Mouse (Mus musculus) ES-Bruce4 (cell line): ENCODE results near the gene Prrc2c. TPM values are rescaled to one million over a fixed set of nuclear protein-coding genes. Genes with fewer than 3 reads are reported as not detected.
"Not testable (repeated sequence)": the region's sequence is repeated elsewhere in the genome, so short reads cannot be mapped to it uniquely, and the experiment has no call there.

Experiments used
- H3K27ac ChIP-seq: 2 replicates; pipeline ENCODE4 v1.5.1; 2012; ENCODE audit warnings: low read length, inconsistent platforms; ENCODE audit not compliant: insufficient read depth
- H3K27me3 ChIP-seq: 2 replicates; pipeline ENCODE4 v1.6.1; 2012; ENCODE audit warnings: mild to moderate bottlenecking, low read length, inconsistent platforms; ENCODE audit not compliant: control insufficient read depth, poor library complexity, insufficient read depth, severe bottlenecking
- H3K36me3 ChIP-seq: 2 replicates; pipeline ENCODE4 v1.6.1; 2012; ENCODE audit warnings: inconsistent platforms, mild to moderate bottlenecking, low read length, moderate library complexity; ENCODE audit not compliant: control insufficient read depth, poor library complexity, insufficient read depth, severe bottlenecking
- H3K4me1 ChIP-seq: one replicate; pipeline ENCODE4 v1.8.1; 2011; ENCODE audit warnings: low read length; ENCODE audit not compliant: control insufficient read depth, insufficient read depth
- H3K4me3 ChIP-seq: 2 replicates; pipeline ENCODE4 v1.5.1; 2011; ENCODE audit warnings: low read depth, mild to moderate bottlenecking, low read length
- H3K9ac ChIP-seq: 2 replicates; pipeline ENCODE4 v1.6.1; 2012; ENCODE audit warnings: low read depth, mild to moderate bottlenecking, inconsistent platforms; ENCODE audit not compliant: poor library complexity, severe bottlenecking
- H3K9me3 ChIP-seq: replicated peaks from 2 replicates; pipeline ENCODE4 v1.6.1; 2012; ENCODE audit warnings: mild to moderate bottlenecking, low read length, inconsistent platforms; ENCODE audit not compliant: control insufficient read depth, poor library complexity, insufficient read depth, severe bottlenecking
- CTCF ChIP-seq: IDR thresholded peaks from one replicate; pipeline ENCODE4 v1.8.1; 2011; ENCODE audit warnings: low read depth, low read length
- EP300 ChIP-seq: IDR thresholded peaks from 2 replicates; pipeline ENCODE4 v1.6.1; 2011; ENCODE audit warnings: low read depth, low read length; ENCODE audit not compliant: insufficient read depth
- POLR2A ChIP-seq: IDR thresholded peaks from one replicate; pipeline ENCODE4 v1.8.1; 2011; ENCODE audit warnings: low read length; ENCODE audit not compliant: insufficient read depth
- polyA plus RNA-seq: library from polyadenylated mRNA; stranded (reverse); fragments of >200 nt; gene quantifications from 2 replicates; pipeline ENCODE4 v1.2.4, GENCODE M21; 2011; ENCODE audit warnings: low read depth; ENCODE audit not compliant: missing spikeins, insufficient read depth, insufficient read length

Prrc2c gene
- 354 and 366 TPM in 2 replicates for polyA plus RNA-seq

DNA sequence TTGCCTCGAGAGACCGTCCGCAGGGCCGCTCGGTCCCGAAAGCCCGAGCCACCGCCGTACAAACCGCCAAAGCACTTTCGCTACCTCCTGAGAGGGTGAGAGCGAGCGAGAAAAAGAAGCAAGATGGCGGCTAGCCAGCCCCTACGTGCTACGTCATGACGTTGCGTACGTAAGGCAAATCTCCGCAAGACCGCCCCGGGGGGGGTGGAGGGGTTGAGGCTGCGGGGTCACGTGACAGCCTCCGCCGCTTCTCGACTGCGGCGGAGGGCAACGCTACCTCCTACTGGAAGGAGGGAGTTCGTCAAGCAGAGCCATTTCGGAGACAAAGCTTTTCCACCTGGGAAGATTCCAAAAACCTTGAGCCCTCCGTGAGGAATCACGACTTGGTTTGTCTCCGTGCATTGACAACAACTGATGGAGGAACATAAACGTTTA, at the start of gene Prrc2c:
TSS of gene Prrc2c (minus strand) at position 156 of the 435 bp plus-strand sequence.
- H3K4me3 ChIP-seq: peak within 1 kb of the TSS; percentile 85
- no peak for TF ChIP-seq EP300
- TF ChIP-seq POLR2A: peak; percentile 33
- peak; percentile 21 for TF ChIP-seq CTCF
- H3K36me3 ChIP-seq: peaks cover 11% of the 10 kb centered on the region
- H3K27me3 ChIP-seq: no peaks in the 10 kb centered on the region
- H3K4me1 ChIP-seq: no peaks in the 10 kb centered on the region
- peak within 1 kb of the TSS; percentile 91 for H3K9ac ChIP-seq
- no peaks in the 10 kb centered on the region for H3K9me3 ChIP-seq
- H3K27ac ChIP-seq: peak within 1 kb of the TSS; percentile 36; the same call in 1 of the 2 replicates

DNA sequence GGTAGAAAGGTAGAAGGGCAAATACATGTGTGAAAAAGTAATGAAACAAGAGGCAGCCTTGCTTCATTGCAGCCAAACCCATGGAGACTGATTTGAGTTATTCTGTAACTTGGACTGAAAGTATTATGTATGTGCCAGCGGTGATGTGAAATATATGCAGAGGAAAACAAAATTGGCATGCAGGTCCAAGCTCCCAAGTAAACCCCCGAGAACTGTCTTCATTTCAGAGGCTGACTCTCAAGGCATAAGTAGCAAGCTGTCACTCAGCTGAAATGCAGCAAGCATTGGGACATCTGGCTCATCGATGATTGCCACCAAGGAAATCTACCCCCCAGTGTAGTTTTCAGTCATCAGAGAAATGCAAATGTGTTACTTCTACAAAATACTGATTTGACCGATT, 44.9 kb upstream of the Prrc2c start:
- H3K9me3 ChIP-seq: no peaks in the 10 kb centered on the region
- no peak overlapping the region for H3K4me3 ChIP-seq
- no peak overlapping the region for H3K27ac ChIP-seq
- H3K27me3 ChIP-seq: no peaks in the 10 kb centered on the region; the same call in 1 of the 2 replicates
- no peak overlapping the region for H3K9ac ChIP-seq
- no peak for TF ChIP-seq EP300
- H3K4me1 ChIP-seq: no peaks in the 10 kb centered on the region
- H3K36me3 ChIP-seq: no peaks in the 10 kb centered on the region

DNA sequence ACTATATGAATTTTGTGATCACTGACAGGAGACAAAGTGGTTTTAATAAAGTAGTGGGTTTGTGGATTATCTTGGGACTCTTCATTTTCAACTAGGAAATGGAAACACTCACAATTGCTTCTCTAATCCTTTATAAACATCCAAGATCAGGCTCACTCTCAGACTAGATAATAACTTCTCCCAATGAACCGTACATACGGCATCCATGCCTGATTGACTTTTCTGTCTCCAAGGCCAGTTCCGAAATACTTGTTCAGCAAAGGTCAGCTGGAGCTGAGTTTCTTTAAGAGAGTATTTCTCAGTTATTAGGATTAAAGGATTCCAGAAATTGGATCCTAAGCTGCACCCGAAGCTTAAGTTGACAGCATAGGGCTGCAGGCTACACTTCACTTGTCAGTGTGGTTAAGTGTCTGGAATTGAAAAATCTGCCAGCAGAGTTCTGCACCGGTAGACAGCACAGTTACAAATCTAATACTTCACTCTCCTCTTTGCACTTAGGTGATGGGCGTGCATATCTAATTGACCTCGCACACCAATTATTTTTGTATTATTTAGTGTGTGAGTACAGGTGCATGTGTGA, 43.4 kb upstream of the Prrc2c start:
- H3K27me3 ChIP-seq: no peaks in the 10 kb centered on the region; the same call in 1 of the 2 replicates
- H3K36me3 ChIP-seq: no peaks in the 10 kb centered on the region
- no peaks in the 10 kb centered on the region for H3K4me1 ChIP-seq
- no peaks in the 10 kb centered on the region for H3K9me3 ChIP-seq
- H3K27ac ChIP-seq: no peak overlapping the region
- TF ChIP-seq POLR2A (no peak), EP300 (no peak), CTCF (no peak)
- no peak overlapping the region for H3K4me3 ChIP-seq
- H3K9ac ChIP-seq: no peak overlapping the region

DNA sequence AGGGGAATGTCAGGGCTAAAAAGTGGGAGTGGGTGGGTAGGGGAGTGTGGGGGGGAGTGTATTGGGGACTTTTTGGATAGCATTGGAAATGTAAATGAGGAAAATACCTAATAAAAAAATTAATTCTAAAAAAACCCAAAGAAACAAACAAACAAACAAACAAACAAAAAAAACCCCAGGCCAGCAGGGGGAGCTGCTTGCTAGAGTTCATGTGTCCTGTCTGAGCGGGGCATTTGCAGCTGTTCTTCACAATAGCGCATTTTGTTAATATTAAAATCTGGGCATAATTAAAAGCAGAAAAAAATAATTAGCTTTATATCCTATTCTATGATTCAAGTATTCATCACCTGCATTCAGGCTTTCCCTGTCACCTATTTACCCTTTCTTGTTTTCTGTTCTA, 40.7 kb upstream of the Prrc2c start:
- H3K36me3 ChIP-seq, H3K4me3 ChIP-seq, H3K9ac ChIP-seq, H3K9me3 ChIP-seq, H3K27ac ChIP-seq, H3K4me1 ChIP-seq, H3K27me3 ChIP-seq: not testable (repeated sequence)

DNA sequence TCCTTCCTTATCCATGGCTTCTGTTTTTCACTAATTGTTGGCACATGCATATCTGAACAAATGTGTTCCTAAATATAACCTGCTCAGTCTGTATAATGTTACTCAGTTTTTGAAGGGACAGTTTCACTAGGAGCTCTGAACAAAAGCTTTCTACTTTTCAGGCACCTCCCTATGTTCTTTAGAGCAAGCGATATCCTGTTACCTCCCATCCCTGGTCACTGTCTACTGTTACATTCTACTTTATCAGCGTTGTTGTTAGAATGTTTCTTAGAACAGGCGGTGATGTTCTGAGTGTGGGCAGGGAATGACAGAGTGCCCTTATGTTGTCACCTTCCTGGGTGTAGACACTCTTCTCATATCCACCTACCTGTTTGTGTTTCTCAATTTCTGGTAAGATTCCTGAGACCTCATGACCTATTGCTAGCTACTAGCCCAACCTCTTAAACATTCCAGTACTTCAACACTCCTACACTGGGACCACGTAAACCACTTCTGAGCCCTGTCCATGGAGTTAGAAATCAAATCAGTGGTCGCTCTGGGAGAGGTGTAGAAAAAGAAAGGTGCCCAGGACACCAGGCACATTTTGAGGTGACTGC, 37.7 kb upstream of the Prrc2c start:
- Histone ChIP-seq H3K27me3 (no peaks in the 10 kb centered on the region), H3K9ac (no peak overlapping the region), H3K27ac (no peak overlapping the region), H3K9me3 (no peaks in the 10 kb centered on the region; the same call in 1 of the 2 replicates), H3K4me3 (no peak overlapping the region), H3K36me3 (no peaks in the 10 kb centered on the region), H3K4me1 (no peaks in the 10 kb centered on the region)
- TF ChIP-seq CTCF (no peak), POLR2A (no peak), EP300 (no peak)

DNA sequence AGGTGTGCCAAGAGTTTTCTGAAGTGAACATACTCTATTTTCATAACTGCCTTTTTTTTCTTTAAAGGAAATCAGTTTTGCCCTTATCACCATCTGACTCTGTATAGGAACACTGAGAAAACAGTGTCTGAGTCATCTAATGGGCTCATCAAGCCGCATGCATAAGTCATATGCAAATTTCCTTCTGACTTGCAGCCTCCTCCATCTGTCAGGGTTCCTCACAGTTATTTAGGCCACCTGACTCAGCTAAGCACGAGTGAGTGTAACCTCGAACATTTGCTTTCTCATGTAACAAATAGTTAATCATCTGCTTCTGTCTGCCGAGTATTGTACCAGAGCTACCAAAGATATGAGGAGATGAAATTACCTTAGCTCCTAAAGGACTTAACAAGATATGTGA, 33.3 kb upstream of the Prrc2c start:
- Histone ChIP-seq H3K4me1 (no peaks in the 10 kb centered on the region), H3K4me3 (no peak overlapping the region), H3K27me3 (no peaks in the 10 kb centered on the region), H3K27ac (no peak overlapping the region), H3K9ac (no peak overlapping the region), H3K36me3 (no peaks in the 10 kb centered on the region), H3K9me3 (no peaks in the 10 kb centered on the region; the same call in 1 of the 2 replicates)
- TF ChIP-seq EP300 (no peak), CTCF (no peak), POLR2A (no peak)
